Mouse (Mus musculus) adrenal gland, adult 18-20 months (tissue): ENCODE data around the gene Gm26602. TPM values are rescaled to one million over a fixed set of nuclear protein-coding genes. Genes with fewer than 3 reads are reported as not detected.

Experiments
- DNase-seq, 2 experiments: peaks; one replicate each; pipeline ENCODE4 v3.0.0; 2021 to 2022; ENCODE audit warnings: low spot score in 2 of 2
- total RNA-seq, 2 experiments: library from RNA; stranded (reverse); gene quantifications; 1 replicate in 1 of 2; 2 replicates in 1 of 2; pipeline ENCODE4 v1.2.3; 2021

Gene Gm26602
- total RNA-seq, 2 experiments from 2014 or later, result not detected

- DNase-seq, result no peak
Measured at GRCm38 (mm10) chr10:79931797-79932196, 21.1 kb downstream of the Gm26602 start.

GRCm38 (mm10) chr10:79932736-79933135 lies 22.1 kb downstream of the Gm26602 start:
- no peak for DNase-seq

- no peak for DNase-seq
Measured at GRCm38 (mm10) chr10:79933145-79933679, 22.6 kb downstream of the Gm26602 start.

- no peak for DNase-seq
Measured at GRCm38 (mm10) chr10:79933861-79934260, 23.2 kb downstream of the Gm26602 start.

GRCm38 (mm10) chr10:79934272-79934721 lies 23.6 kb downstream of the Gm26602 start:
- peak; percentile 34 to 73 for DNase-seq

GRCm38 (mm10) chr10:79934794-79935569 lies 24.3 kb downstream of the Gm26602 start:
- no peak for DNase-seq

DNA sequence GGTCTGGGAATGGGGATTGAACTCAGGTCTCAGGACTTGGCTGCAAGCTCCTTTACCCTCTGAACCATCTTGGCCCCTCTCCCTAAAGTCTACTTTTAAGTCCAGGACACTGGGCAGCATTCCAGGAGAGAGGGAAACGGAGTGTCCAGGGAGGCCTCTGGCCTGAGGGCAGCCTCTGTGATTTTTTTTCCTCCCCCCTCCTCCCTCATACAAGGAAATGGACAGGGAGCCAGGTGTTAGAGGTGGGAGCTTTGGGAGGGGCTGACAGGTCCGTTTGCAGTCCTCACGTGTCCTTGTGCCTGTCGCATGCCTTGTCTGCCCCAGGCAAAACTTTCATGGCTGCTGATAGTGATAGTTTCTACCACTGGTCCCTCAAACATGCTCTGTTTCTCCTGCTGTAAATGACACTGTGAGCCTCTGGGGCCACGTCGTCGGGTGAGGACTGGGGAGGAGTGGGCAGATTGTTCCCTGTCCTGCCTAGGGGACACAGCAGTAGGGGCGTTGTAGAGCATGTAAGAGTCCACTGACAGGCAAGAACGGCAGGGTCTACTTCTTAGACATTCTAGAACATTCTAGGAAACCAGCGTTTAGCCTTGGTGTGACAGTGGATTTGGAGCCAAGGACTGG lies 25.7 kb downstream of the Gm26602 start:
- no peak for DNase-seq

DNA sequence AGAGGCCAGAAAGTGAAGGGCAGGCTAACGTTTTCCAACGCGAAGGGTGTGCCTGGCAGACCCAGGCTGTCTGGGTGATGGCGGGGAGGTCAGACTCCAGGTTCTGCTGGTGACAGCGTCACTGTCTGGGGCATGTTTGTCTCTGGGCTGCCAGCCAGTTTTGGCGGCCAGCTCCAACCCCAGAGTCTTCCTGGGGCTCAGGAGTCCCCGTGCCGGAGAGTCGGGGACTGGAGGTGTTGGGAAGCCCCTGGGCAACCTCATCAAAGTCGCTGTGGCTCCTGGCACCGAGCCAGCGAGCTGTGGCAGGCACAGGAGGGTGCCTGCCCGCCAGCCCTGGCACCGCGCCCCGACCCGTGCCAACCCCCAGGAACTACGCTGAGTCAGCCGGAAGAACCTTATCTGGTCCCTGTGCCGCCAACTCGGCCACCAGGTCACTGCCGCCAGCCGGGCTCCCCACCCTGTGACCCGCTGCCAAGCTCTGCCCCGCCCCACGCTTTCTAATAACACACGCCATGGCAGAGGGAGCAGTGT lies 26.3 kb downstream of the Gm26602 start:
- peak; percentile 82 to 86 for DNase-seq

DNA sequence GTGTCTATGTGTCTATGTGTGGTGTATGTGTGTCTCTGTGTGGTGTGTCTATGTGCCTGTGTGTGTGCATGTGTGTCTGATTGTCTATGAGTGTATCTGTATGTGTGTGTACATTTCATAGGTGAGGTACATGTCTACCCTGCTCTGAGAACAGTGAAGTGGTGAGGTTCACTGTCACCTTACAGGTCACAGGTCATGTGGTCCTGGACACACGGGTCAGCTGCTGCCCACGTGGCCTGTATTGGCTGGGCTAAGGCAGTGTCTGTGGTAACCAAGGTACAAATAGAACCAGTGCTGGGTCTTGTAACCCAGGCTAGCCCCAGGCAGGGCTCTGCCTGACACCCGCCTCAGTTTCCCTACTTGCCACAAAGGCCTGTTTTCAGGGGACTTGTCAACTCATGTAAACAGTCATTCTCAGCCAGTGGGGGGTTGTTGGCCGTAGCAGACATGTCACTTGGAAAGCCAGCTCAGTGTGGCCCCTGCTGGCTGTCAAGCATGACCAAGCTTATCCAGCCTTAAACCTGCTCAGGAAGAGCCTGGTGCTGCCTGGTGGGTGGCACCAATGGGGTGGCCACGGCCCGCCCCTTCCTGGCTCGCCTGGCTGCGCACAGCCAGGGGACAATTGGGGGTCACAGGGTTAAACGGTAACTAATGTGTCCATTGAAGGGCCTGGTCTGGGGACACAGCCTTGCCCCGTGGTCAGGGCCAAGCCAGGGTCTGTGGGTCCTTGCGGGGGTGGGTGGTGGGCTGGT lies 27.3 kb downstream of the Gm26602 start:
- no peak for DNase-seq

GRCm38 (mm10) chr10:79940749-79941148 lies 30.1 kb downstream of the Gm26602 start:
- DNase-seq, result no peak

DNA sequence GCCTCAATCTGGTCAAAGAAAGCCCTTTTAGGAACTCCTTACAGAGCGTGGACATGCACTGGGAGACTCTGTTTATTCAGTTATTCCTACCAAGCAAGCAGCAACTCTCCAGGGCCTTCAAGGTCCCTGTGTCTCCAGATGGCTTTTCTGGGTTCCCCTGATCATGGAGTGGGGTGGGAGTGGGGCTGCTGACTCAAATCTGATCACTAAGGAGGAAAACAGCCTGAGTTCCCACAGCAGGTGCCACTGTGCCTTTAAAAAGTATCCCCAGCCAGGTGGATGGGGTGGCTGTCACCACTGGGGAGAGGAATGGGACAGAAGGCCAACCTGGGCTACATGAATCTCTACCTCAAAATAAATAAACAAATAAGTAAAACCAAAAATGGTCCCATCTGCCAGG lies 32.3 kb downstream of the Gm26602 start:
- no peak for DNase-seq

DNA sequence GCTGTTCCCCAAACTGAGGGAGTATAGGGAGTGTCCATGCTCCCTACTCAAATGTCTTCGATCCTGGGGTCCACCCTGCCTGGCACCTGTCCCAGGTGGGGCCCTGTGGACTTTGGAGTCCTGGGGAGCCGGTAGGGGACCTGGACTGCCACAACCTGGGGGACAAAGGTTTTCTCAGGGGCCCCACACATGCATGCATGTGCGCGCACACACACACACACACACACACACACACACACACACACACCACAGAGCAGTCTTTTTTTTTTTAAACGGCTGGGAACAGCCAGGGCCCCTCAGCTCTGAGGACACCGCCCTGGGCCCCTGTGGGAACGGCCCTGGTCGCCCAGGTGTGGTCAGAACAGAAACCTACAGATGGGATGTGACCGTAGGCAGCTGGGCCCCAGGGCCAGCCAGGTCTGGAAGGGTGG lies 32.8 kb downstream of the Gm26602 start:
- no peak for DNase-seq

GRCm38 (mm10) chr10:79945507-79946234 lies 35.0 kb downstream of the Gm26602 start:
- DNase-seq, result no peak

DNA sequence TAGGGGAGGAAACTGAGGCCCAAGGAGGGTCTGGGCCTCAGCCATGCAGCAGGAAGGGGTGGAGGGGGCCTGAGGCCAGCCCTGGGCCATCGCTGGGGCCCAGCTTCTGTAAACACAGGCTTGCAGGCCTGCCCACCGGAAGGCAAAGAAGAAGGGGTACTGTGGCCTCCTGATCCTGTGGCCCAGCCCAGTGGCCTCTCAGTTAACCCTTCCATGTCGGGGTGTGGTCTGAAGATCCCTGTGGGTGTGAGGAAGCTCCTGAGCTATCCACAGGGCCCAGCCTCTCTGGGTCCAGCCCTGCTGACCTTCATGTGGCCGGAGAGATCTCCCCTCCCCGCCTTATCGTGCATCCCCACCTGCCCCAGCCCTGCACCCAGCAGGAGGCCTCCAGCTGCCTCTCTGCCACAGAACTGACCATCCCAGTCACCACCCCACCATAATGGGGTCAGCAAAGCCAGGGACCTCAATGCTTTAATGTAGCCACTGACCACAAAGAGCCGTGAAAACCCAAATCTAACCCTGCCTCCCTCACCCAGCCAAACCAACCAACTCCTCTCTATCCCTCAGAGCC lies 36.2 kb downstream of the Gm26602 start:
- no peak for DNase-seq

DNA sequence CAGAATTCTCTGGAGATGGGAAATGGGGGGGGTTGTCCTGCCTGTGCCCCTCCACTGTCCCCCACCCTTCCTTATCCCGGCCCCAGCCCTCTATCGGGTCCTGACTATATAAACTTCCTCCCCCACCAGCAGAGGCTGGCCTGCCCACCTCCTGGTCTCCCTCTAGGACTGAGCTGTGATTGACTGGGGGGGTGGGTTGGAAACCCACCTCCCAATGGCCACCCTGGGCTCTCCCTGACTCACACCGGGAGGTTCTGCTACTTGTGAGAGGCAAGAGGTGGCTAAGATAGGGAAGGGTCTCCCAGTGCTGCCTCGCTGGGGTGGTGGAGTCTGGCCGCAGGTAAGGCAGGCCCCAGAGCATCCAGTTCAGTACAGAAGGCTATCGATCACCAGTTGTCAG lies 36.8 kb downstream of the Gm26602 start:
- no peak for DNase-seq

GRCm38 (mm10) chr10:79949873-79950272 lies 39.2 kb downstream of the Gm26602 start:
- no peak for DNase-seq

GRCm38 (mm10) chr10:79950661-79951060 lies 40.0 kb downstream of the Gm26602 start:
- DNase-seq, result no peak

DNA sequence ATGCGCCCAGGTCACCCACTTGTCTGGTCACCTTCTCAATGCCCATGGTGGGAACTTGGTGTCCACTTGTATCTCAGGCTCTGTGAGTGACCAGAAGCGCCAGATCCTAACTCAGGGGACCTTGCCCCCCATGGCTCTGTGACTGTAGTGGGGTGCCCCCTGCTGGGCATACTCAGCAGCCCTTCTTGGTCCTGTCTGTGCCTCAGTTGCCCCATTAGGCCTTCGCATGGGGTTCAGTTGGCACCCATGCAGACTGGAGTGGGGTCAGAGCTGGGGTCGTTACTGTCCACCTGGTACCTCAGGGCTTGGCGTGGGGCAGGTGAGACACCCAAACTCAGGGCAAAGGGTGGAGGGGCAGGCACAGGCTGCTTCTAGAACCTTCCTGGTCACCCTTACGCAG lies 43.3 kb downstream of the Gm26602 start:
- peak in 1 of 2 experiments; percentile 60 for DNase-seq

DNA sequence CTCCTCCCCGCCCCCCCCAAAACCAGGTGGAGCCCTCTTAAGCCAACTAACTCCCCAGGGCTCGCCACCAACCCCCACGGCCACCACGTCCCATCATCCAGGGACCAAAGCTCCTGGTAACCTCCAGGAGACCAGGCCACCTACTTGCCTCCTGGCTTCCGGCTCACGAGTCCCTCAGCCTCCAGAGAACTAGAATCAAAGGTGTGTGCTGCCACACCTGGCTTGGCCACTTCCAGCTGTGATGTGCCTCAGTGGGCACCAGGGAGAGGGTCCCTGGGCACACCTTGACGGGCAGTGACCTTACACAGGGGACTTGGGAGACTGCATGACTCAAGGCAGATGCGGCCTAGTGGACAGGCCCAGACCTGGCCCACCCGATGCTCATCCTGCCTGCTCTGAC lies 45.0 kb downstream of the Gm26602 start:
- no peak for DNase-seq

DNA sequence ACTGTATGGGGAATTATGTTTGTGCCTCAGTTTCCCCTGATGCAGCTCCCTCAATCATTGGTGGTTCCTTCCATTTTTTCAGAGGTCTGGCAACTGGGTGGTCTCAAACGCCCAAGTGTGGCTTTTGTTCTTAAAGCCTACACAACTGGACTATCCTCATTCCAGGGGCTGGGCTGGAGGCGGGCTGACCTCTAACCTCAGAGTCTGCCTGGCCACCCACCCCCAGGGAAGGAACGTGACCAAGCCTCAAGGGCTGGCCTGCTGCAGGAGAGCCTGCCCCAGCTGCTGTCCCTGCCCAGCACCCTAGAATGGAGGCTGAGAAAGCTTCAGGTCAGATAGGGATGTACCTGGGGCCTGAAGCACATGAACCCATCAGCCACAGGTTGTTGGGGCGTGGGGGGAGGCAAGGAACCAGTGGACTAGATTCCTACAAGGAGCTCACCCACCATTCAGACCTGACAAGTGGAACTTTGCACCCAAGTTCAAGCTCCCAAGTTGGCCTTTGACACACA lies 46.0 kb downstream of the Gm26602 start:
- DNase-seq, result no peak
